7 mouse cellular contexts compared by ENCODE assay signal in genomic region chr8:71592374-71593170, GRCm38 (mm10). TPM values are rescaled to one million over a fixed set of nuclear protein-coding genes. Genes with fewer than 3 reads are reported as not detected.
DNase-seq lines count a peak whose midpoint lies in the region; ATAC-seq and TF ChIP-seq lines count a peak whose summit lies in the region.

No protein-coding gene starts in this region.

- peak overlapping the region; percentile 96 for H3K9ac ChIP-seq in hindbrain, embryonic 14.5 days

- no peaks in the 10 kb centered on the region for H3K9me3 ChIP-seq in G1E (replicated peaks)
- no peaks in the 10 kb centered on the region for H3K9me3 ChIP-seq in hindbrain, embryonic 14.5 days (ENCODE audit: control insufficient read depth, low read length)

- H3K4me3 ChIP-seq in G1E (ENCODE audit: low read depth, low read length) = peak overlapping the region; percentile 94
- peak overlapping the region; percentile 84 for H3K4me3 ChIP-seq in brown adipose tissue, adult 24 weeks (ENCODE audit: insufficient read depth, low read depth, low read length)
- peak overlapping the region; percentile 93 for H3K4me3 ChIP-seq in hindbrain, embryonic 14.5 days (replicated peaks; ENCODE audit: low read length)

- peak overlapping the region; percentile 98 for H3K4me2 ChIP-seq in hindbrain, embryonic 14.5 days (replicated peaks)

- peaks cover 71% of the 10 kb centered on the region for H3K36me3 ChIP-seq in G1E (replicated peaks)
- H3K36me3 ChIP-seq in hindbrain, embryonic 14.5 days (replicated peaks; ENCODE audit: control insufficient read depth, insufficient read depth) = 0 out of 2 replicates have a peak, but pooled peaks cover 4% of the 10 kb centered on the region

- TF ChIP-seq CTCF in G1E (IDR thresholded peaks at IDR 0.05; ENCODE audit: low read depth, low read length) = no peak

- DNase-seq in G1E (ENCODE audit: low spot score) = peak; percentile 76
- DNase-seq in frontal cortex, postnatal 10 days (ENCODE audit: low spot score in 2 of 2) = peak; percentile 73 to 79
- DNase-seq in hindbrain, embryonic 14.5 days (ENCODE audit: low spot score) = no peak
- DNase-seq in layer of hippocampus, postnatal 25 days (ENCODE audit: extremely low spot score in 1 of 2, low spot score in 1 of 2) = peak; percentile 72 to 91
- peak; percentile 77 for DNase-seq in lung, postnatal 10 days
- DNase-seq in right cerebral cortex, postnatal 4 days = peak; percentile 68

- 5% methylated on average over 59 of the region's 60 CpGs for WGBS in hindbrain, embryonic 14.5 days

- no peak for ATAC-seq in G1E (ENCODE audit: extremely low read depth, insufficient number of reproducible peaks, low FRiP score, poor library complexity, severe bottlenecking)
- peak; percentile 69 for ATAC-seq in hindbrain, embryonic 14.5 days (ENCODE audit: low FRiP score)

- H3K27me3 ChIP-seq in G1E (ENCODE audit: insufficient read depth, low read length) = no peaks in the 10 kb centered on the region
- H3K27me3 ChIP-seq in hindbrain, embryonic 14.5 days (ENCODE audit: control insufficient read depth, insufficient read depth, low read length) = no peaks in the 10 kb centered on the region

- H3K4me1 ChIP-seq in G1E (ENCODE audit: insufficient read depth, low read depth, low read length) = peaks cover 72% of the 10 kb centered on the region
- H3K4me1 ChIP-seq in brown adipose tissue, adult 24 weeks (ENCODE audit: control insufficient read depth, insufficient read depth, insufficient read length, low read length) = peaks cover 12% of the 10 kb centered on the region
- H3K4me1 ChIP-seq in hindbrain, embryonic 14.5 days (replicated peaks; ENCODE audit: control insufficient read depth, insufficient read depth, low read length) = peaks cover 27% of the 10 kb centered on the region

- H3K27ac ChIP-seq in brown adipose tissue, adult 24 weeks (replicated peaks; ENCODE audit: low read depth, low read length) = peak overlapping the region; percentile 88
- peak overlapping the region; percentile 99 for H3K27ac ChIP-seq in hindbrain, embryonic 14.5 days

RNA-seq across cellular contexts. Expression of gene Pgls, which starts 0.6 kb away (rescaled TPM):
- total RNA-seq in G1E (2014; fragmentation: Nextera tagmentation) (39.7 and 47.5 TPM in 2 replicates), G1E (2017) (87.2 and 140 TPM in 2 replicates)
- polyA plus RNA-seq in G1E (2012) = 331 and 360 TPM in 2 replicates
- 181 and 189 TPM in 2 replicates for polyA plus RNA-seq in brown adipose tissue, adult 24 weeks (2012; ENCODE audit: insufficient read depth, insufficient read length, missing spikeins)
- polyA plus RNA-seq in hindbrain, embryonic 14.5 days (2014; fragmentation: Nextera tagmentation; extraction: Ambion mirVana) = 243 and 246 TPM in 2 replicates
- 10 to 100 TPM; 36.3 to 38.9 TPM for total RNA-seq in layer of hippocampus, postnatal 25 days (2021)

RNA-seq across cellular contexts. Expression of gene Fam129c, which starts 4.9 kb away (rescaled TPM):
- 8.3 and 11.4 TPM in 2 replicates for total RNA-seq in G1E (2014; fragmentation: Nextera tagmentation)
- 6.6 and 7.0 TPM in 2 replicates for total RNA-seq in G1E (2017)
- polyA plus RNA-seq in G1E (2012) = 8.1 and 10.4 TPM in 2 replicates
- 1.5 TPM in 1 of 2 replicates, not detected in the other for polyA plus RNA-seq in brown adipose tissue, adult 24 weeks (2012; ENCODE audit: insufficient read depth, insufficient read length, missing spikeins)
- 5.2 and 5.7 TPM in 2 replicates for polyA plus RNA-seq in hindbrain, embryonic 14.5 days (2014; fragmentation: Nextera tagmentation; extraction: Ambion mirVana)
- 1 to 10 TPM; 2.7 to 4.3 TPM for total RNA-seq in layer of hippocampus, postnatal 25 days (2021)

RNA-seq across cellular contexts. Expression of gene Colgalt1, which starts 18.2 kb away (rescaled TPM):
- total RNA-seq in G1E (2014; fragmentation: Nextera tagmentation) = 35.7 and 38.7 TPM in 2 replicates
- 30.5 and 42.4 TPM in 2 replicates for total RNA-seq in G1E (2017)
- polyA plus RNA-seq in G1E (2012) = 37.6 and 42.6 TPM in 2 replicates
- 15.1 and 20.1 TPM in 2 replicates for polyA plus RNA-seq in brown adipose tissue, adult 24 weeks (2012; ENCODE audit: insufficient read depth, insufficient read length, missing spikeins)
- 62.4 and 66.0 TPM in 2 replicates for polyA plus RNA-seq in hindbrain, embryonic 14.5 days (2014; fragmentation: Nextera tagmentation; extraction: Ambion mirVana)
- total RNA-seq in layer of hippocampus, postnatal 25 days (2021) = 10 to 100 TPM; 56.7 to 58.7 TPM

RNA-seq across cellular contexts. Expression of gene Slc27a1, which starts 23.9 kb away (rescaled TPM):
- total RNA-seq in G1E (2014; fragmentation: Nextera tagmentation) (not detected in 2 replicates), G1E (2017) (0.12 and 0.33 TPM in 2 replicates)
- not detected in 2 replicates for polyA plus RNA-seq in G1E (2012)
- 71.7 and 118 TPM in 2 replicates for polyA plus RNA-seq in brown adipose tissue, adult 24 weeks (2012; ENCODE audit: insufficient read depth, insufficient read length, missing spikeins)
- polyA plus RNA-seq in hindbrain, embryonic 14.5 days (2014; fragmentation: Nextera tagmentation; extraction: Ambion mirVana) = 41.6 and 57.3 TPM in 2 replicates
- 100 to 1,000 TPM; 107 to 128 TPM for total RNA-seq in layer of hippocampus, postnatal 25 days (2021)

RNA-seq across cellular contexts. Expression of gene Nxnl1, which starts 26.2 kb away (rescaled TPM):
- not detected in 2 replicates for total RNA-seq in G1E (2014; fragmentation: Nextera tagmentation)
- not detected in 2 replicates for total RNA-seq in G1E (2017)
- polyA plus RNA-seq in G1E (2012) = not detected in 2 replicates
- polyA plus RNA-seq in brown adipose tissue, adult 24 weeks (2012; ENCODE audit: insufficient read depth, insufficient read length, missing spikeins) = 0.50 and 1.5 TPM in 2 replicates
- polyA plus RNA-seq in hindbrain, embryonic 14.5 days (2014; fragmentation: Nextera tagmentation; extraction: Ambion mirVana) = 0.13 TPM in 1 of 2 replicates, not detected in the other
- not detected for total RNA-seq in layer of hippocampus, postnatal 25 days (2021)
